Mouse (Mus musculus) stomach, postnatal 0 days (tissue): ENCODE measurements at regions not wholly inside any gene's neighbourhood (a gene's known extent, or its start where the extent isn't known, plus 50 kb on each side); places are given as distances from the start of the nearest gene placed in this dataset.

Experiments
- ATAC-seq: fragments of 200-750 bp; cut with Nextera tagmentation; 2 replicates; pipeline ENCODE4 v1.8.0; 2017; ENCODE audit not compliant: low FRiP score, low TSS enrichment
- DNase-seq: peaks from one replicate; pipeline ENCODE4 v3.0.0-alpha.2; 2016; ENCODE audit warnings: low spot score
- H3K27ac ChIP-seq: fragments of 300-500 bp; sonication (generic); replicated peaks from 2 replicates; pipeline ENCODE4 v1.5.1; 2014; ENCODE audit warnings: mild to moderate bottlenecking, control low read depth
- H3K27me3 ChIP-seq: fragments of 300-500 bp; sonication (generic); 2 replicates; pipeline ENCODE4 v1.6.1; 2014; ENCODE audit warnings: low read length; ENCODE audit not compliant: control insufficient read depth, insufficient read depth
- H3K36me3 ChIP-seq: fragments of 300-500 bp; sonication (generic); 2 replicates; pipeline ENCODE4 v1.6.1; 2014; ENCODE audit warnings: low read length, mixed read lengths; ENCODE audit not compliant: control insufficient read depth, insufficient read depth
- H3K4me1 ChIP-seq: fragments of 300-500 bp; sonication (generic); replicated peaks from 2 replicates; pipeline ENCODE4 v1.6.1; 2014; ENCODE audit warnings: antibody characterized with exemption; ENCODE audit not compliant: control insufficient read depth, insufficient read depth
- H3K4me2 ChIP-seq: fragments of 300-500 bp; sonication (generic); replicated peaks from 2 replicates; pipeline ENCODE4 v1.6.1; 2014; ENCODE audit warnings: low read depth, mild to moderate bottlenecking, control low read depth, moderate library complexity
- H3K4me3 ChIP-seq: fragments of 300-500 bp; sonication (generic); 2 replicates; pipeline ENCODE4 v1.5.1; 2014; ENCODE audit warnings: low read depth, low read length, control low read depth
- H3K9ac ChIP-seq: fragments of 300-500 bp; sonication (generic); 2 replicates; pipeline ENCODE4 v1.6.1; 2014; ENCODE audit warnings: mild to moderate bottlenecking, low read length, control low read depth, mixed read lengths
- H3K9me3 ChIP-seq: fragments of 300-500 bp; sonication (generic); 2 replicates; pipeline ENCODE4 v1.6.1; 2016; ENCODE audit warnings: low read length; ENCODE audit not compliant: control insufficient read depth
- CTCF ChIP-seq: IDR thresholded peaks from 2 replicates; pipeline ENCODE4 v1.5.1; 2016; ENCODE audit warnings: antibody characterized with exemption, low read depth, mild to moderate bottlenecking, moderate library complexity
- EP300 ChIP-seq: optimal IDR thresholded peaks from 2 replicates; pipeline ENCODE3; 2016; ENCODE audit warnings: antibody characterized with exemption
- WGBS: fragments of 180-500 bp; shearing (Covaris S2); extraction: QIAGEN DNeasy Blood & Tissue Kit; methylation state at CpG from one replicate; pipeline ENCODE4 v1.1.7; 2014; 5-methylcytosine and 5-hydroxymethylcytosine counted together

DNA sequence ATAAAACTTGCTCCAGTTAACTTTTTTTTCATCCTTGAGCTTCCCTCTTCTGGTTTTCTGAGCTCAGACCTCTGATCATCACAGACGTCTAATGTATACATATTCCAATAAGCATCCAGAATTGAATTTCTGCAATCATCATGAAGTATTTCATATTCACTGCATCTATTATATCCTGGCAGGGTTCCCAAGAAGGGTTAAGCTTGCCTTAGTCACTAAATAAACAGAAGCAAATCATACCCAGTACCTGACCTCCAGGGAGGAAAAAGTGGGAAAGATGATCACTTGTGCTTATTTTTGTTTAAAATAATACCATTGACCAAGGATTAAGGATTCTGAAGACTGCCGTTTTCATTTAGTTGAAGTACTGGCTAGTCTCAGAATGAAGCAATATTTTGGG lies 102.4 kb downstream of the Gm12728 start:
- Histone ChIP-seq H3K27me3 (no peaks in the 10 kb centered on the region), H3K9ac (no peak overlapping the region), H3K4me2 (no peak overlapping the region), H3K4me3 (no peak overlapping the region), H3K4me1 (no peaks in the 10 kb centered on the region), H3K9me3 (no peaks in the 10 kb centered on the region), H3K27ac (no peak overlapping the region), H3K36me3 (no peaks in the 10 kb centered on the region)
- ATAC-seq = no peak
- TF ChIP-seq CTCF (no peak), EP300 (no peak)
- no peak for DNase-seq
- WGBS = 23% methylated on average over 2 of the region's 2 CpGs

DNA sequence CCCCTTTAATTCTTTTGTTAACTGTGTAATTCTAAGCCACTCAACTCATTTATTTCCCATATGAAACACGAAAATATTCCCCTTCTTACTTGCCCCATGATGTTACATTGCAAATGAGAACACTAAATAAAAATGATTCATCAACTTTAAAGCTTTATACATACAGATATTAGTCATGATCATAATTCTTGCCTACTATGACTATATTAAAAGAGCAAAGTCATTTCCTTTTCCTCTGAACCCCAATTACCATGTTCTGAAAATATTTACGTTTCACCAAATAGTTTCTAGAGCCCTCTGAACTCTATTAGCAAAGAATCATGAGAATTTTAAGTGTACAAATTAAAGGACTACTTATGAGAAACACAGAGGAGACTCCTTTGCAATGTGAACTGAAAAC lies 105.4 kb downstream of the Gm12728 start:
- H3K27ac ChIP-seq = no peak overlapping the region
- no peak overlapping the region for H3K4me2 ChIP-seq
- H3K27me3 ChIP-seq = no peaks in the 10 kb centered on the region
- no peak overlapping the region for H3K4me3 ChIP-seq
- H3K4me1 ChIP-seq = no peaks in the 10 kb centered on the region
- 34% methylated on average over 2 of the region's 2 CpGs for WGBS
- ATAC-seq (no peak), DNase-seq (no peak)
- no peaks in the 10 kb centered on the region for H3K36me3 ChIP-seq
- TF ChIP-seq CTCF (no peak), EP300 (no peak)
- no peaks in the 10 kb centered on the region for H3K9me3 ChIP-seq
- no peak overlapping the region for H3K9ac ChIP-seq

DNA sequence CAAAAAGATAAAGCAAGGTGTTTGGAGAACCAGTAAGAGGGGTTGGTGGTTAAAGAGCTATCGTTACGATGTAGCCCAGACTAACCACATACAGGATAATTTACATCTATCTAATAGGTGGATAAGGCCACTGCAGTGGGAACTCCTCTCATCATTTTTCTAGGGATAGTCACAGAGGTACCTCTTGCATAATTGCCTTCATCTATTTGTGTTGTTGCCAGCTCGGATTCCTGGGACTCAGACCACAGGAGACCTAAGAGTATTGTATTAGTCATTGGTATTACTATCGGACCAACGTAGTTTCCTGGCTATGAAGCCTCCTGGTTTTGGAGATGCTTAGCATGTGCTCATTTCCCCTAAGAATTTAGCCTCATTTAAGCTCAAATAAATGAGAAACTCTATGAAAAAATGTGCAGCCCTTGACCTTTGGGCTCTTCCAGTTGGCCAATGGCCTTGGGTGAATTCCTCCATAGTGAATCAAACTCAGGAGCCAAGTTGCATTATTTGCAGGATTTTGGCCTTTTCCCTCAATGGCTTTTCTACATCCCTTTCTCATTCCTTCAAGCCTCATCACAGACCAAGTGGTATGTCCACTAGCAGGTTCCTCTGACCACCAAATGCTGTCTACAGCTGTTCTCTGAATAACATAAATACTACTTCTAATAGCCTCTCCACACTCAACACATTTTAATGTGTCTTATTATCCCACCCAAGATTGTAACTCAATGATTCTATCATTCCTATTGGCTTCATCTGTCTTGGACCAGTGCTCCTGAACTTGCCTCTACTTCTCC lies 108.6 kb downstream of the Gm12728 start:
- TF ChIP-seq EP300 = no peak
- no peak for TF ChIP-seq CTCF
- WGBS = 92% methylated on average over 5 of the region's 5 CpGs
- H3K36me3 ChIP-seq = no peaks in the 10 kb centered on the region
- no peak overlapping the region for H3K27ac ChIP-seq
- no peaks in the 10 kb centered on the region for H3K4me1 ChIP-seq
- no peaks in the 10 kb centered on the region for H3K9me3 ChIP-seq
- no peak overlapping the region for H3K4me3 ChIP-seq
- H3K4me2 ChIP-seq = no peak overlapping the region
- ATAC-seq (no peak), DNase-seq (no peak)
- no peaks in the 10 kb centered on the region for H3K27me3 ChIP-seq
- H3K9ac ChIP-seq = no peak overlapping the region

DNA sequence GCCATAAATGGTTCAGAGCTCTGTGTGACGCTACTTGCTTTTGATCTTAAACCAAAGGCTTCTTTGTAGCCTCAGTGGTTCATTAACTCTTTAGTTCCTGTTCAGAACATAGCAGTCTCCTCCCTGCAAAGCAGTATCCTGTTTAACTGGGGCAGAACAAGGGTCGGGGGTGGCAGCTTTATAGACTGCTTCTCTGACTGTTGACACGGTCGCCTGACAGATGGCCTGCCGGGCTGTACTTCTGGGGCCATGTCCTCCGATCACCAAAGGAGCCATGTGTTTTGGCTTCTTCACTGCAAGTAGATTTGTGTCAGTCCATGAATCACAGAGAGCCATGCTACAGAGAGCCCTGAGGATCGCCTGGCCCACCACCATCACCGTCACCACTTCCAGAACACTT lies 115.2 kb downstream of the Gm12728 start:
- DNase-seq = no peak
- Histone ChIP-seq H3K4me1 (no peaks in the 10 kb centered on the region), H3K9me3 (no peaks in the 10 kb centered on the region), H3K27me3 (no peaks in the 10 kb centered on the region), H3K4me3 (no peak overlapping the region), H3K27ac (no peak overlapping the region), H3K9ac (no peak overlapping the region), H3K36me3 (no peaks in the 10 kb centered on the region), H3K4me2 (no peak overlapping the region)
- 68% methylated on average over 8 of the region's 8 CpGs for WGBS
- no peak for TF ChIP-seq EP300
- no peak for TF ChIP-seq CTCF
- ATAC-seq = no peak

DNA sequence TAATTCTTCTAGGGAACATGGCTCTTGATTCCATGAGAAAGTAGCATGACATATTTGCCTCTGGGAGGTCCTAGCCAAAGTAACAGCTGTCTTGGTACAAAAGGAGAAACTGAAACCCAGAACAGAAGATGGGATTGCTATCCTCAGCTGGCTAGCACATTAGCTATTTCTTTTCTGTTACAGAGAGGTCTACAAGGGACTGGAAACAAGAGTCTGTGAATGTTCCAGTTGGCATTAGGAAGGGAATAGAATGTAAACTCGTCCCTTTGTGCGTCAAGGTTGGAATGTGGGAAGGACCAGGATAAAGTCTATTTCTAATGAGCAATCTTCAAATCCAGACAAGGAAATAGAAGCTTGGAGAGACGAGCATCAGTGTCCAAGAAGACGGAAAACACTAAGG lies 116.7 kb downstream of the Gm12728 start:
- ATAC-seq = no peak
- TF ChIP-seq EP300 = no peak
- TF ChIP-seq CTCF = no peak
- DNase-seq = no peak
- no peak overlapping the region for H3K4me2 ChIP-seq
- no peaks in the 10 kb centered on the region for H3K9me3 ChIP-seq
- 54% methylated on average over 4 of the region's 4 CpGs for WGBS
- H3K27ac ChIP-seq = no peak overlapping the region
- H3K4me1 ChIP-seq = no peaks in the 10 kb centered on the region
- no peak overlapping the region for H3K9ac ChIP-seq
- no peak overlapping the region for H3K4me3 ChIP-seq
- no peaks in the 10 kb centered on the region for H3K36me3 ChIP-seq
- no peaks in the 10 kb centered on the region for H3K27me3 ChIP-seq

DNA sequence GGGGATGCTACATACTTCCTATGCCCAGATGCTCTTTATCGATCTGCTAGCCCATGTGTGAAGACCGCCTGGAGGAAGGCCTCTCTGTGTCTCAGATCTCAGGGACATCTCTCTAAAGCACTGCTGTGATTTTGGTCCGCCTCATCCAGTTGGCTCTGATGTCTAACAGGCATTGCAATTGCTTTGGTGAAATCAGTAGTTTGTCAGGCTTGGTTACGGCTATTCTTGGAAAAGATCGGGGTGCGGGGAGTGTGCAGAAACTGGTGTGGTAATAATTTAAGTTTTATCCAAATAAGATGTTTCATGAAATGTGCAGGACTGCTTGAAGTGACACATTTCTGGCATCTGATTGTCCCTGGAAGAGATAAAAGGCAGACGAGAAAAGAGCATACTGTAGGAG lies 117.9 kb downstream of the Gm12728 start:
- H3K9me3 ChIP-seq = no peaks in the 10 kb centered on the region
- H3K9ac ChIP-seq = no peak overlapping the region
- H3K4me3 ChIP-seq = no peak overlapping the region
- no peaks in the 10 kb centered on the region for H3K27me3 ChIP-seq
- 69% methylated on average over 7 of the region's 7 CpGs for WGBS
- no peak for ATAC-seq
- no peaks in the 10 kb centered on the region for H3K36me3 ChIP-seq
- no peak for DNase-seq
- H3K4me1 ChIP-seq = no peaks in the 10 kb centered on the region
- no peak overlapping the region for H3K4me2 ChIP-seq
- no peak for TF ChIP-seq CTCF
- TF ChIP-seq EP300 = no peak
- no peak overlapping the region for H3K27ac ChIP-seq
